10 mouse cellular contexts compared by ENCODE assay signal in the genomic region with DNA sequence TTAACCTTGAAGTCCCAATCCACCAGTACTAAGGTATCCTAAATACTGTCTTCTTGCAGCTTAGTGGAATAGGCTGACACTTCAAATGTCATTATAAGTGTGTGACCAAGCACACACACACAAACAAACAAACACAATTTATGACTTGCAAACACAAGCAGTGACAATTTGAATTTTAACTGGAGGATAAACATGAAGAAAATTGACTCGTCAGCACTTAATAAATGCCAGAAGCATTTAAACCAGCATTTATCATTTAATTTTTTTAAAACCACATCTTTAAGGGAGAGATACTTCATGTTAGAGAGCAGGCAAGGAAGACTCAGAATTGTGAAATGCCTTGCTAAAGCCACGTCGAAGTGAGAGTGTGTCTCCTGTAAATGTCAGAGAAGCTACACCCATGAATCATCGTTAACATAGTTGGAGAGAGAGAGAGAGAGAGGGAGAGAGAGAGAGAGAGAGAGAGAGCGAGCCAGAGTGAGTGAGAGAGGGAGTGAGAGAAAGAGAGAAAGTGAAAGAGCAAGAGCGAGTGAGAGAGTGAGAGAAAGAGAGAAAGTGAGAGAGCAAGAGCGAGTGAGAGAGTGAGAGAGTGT.
"Had no signal": no experiment of that assay in that cellular context is flagged by ENCODE, and none has a peak within 500 bp of the region (broad histone marks: within the 10 kb centered on the region; RNA-seq: fewer than 3 reads in every experiment).

No protein-coding gene starts in this region.

- H3K27ac ChIP-seq: kidney, embryonic 15.5 days; limb, embryonic 10.5 days; liver, embryonic 15.5 days; midbrain, embryonic 10.5 days; stomach, postnatal 0 days had no signal

- H3K9me3 ChIP-seq: kidney, embryonic 15.5 days; limb, embryonic 10.5 days; liver, embryonic 15.5 days; midbrain, embryonic 10.5 days had no signal

- H3K4me3 ChIP-seq: kidney, embryonic 15.5 days; limb, embryonic 10.5 days; liver, embryonic 15.5 days; midbrain, embryonic 10.5 days had no signal

- DNase-seq: kidney, postnatal 14 days; lung, adult 2 months; lung, postnatal 36 days; right cerebral cortex, postnatal 14 days; thymus, postnatal 4 days had no signal

- H3K27me3 ChIP-seq: kidney, embryonic 15.5 days; liver, embryonic 15.5 days had no signal

- H3K36me3 ChIP-seq: kidney, embryonic 15.5 days; limb, embryonic 10.5 days; liver, embryonic 15.5 days; midbrain, embryonic 10.5 days had no signal

- H3K4me1 ChIP-seq: limb, embryonic 10.5 days; liver, embryonic 15.5 days; midbrain, embryonic 10.5 days had no signal
